Mouse (Mus musculus): ENCODE results near the gene 4933409G03Rik. TPM values are rescaled to one million over a fixed set of nuclear protein-coding genes. Genes with fewer than 3 reads are reported as not detected.
"Not testable (repeated sequence)": the region's sequence is repeated elsewhere in the genome, so short reads cannot be mapped to it uniquely, and the experiment has no call there.

The 4933409G03Rik gene
- not detected in 2 replicates for polyA plus RNA-seq (2012; ENCODE audit: insufficient read depth, insufficient read length, missing spikeins)

- Histone ChIP-seq H3K4me1 (ENCODE audit: control insufficient read depth, insufficient read depth, insufficient read length, low read length) (no peaks in the 10 kb centered on the region), H3K27ac (replicated peaks; ENCODE audit: low read depth, low read length) (no peak within 1 kb of the TSS), H3K4me3 (ENCODE audit: insufficient read depth, low read depth, low read length) (no peak within 1 kb of the TSS)
These were observed at the start of gene 4933409G03Rik for GRCm38 (mm10) chr2:68582113-68582512. 4933409G03Rik (plus strand) TSS chr2:68582413.

- Histone ChIP-seq H3K4me1 (ENCODE audit: control insufficient read depth, insufficient read depth, insufficient read length, low read length) (no peaks in the 10 kb centered on the region), H3K4me3 (ENCODE audit: insufficient read depth, low read depth, low read length) (no peak overlapping the region), H3K27ac (replicated peaks; ENCODE audit: low read depth, low read length) (no peak overlapping the region)
These were observed 38.0 kb upstream of the 4933409G03Rik start for GRCm38 (mm10) chr2:68544190-68544589.

GRCm38 (mm10) chr2:68560821-68561220 is 21.4 kb upstream of the 4933409G03Rik start:
- Histone ChIP-seq H3K4me3 (ENCODE audit: insufficient read depth, low read depth, low read length) (no peak overlapping the region), H3K4me1 (ENCODE audit: control insufficient read depth, insufficient read depth, insufficient read length, low read length) (no peaks in the 10 kb centered on the region), H3K27ac (replicated peaks; ENCODE audit: low read depth, low read length) (no peak overlapping the region)

- no peaks in the 10 kb centered on the region for H3K4me1 ChIP-seq (ENCODE audit: control insufficient read depth, insufficient read depth, insufficient read length, low read length)
These were observed 18.9 kb upstream of the 4933409G03Rik start for GRCm38 (mm10) chr2:68563331-68563730.

GRCm38 (mm10) chr2:68568361-68568760 is 13.9 kb upstream of the 4933409G03Rik start:
- Histone ChIP-seq H3K4me1 (ENCODE audit: control insufficient read depth, insufficient read depth, insufficient read length, low read length) (no peaks in the 10 kb centered on the region), H3K4me3 (ENCODE audit: insufficient read depth, low read depth, low read length) (no peak overlapping the region), H3K27ac (replicated peaks; ENCODE audit: low read depth, low read length) (no peak overlapping the region)

More at GRCm38 (mm10) chr2:68563331-68563730, 18.9 kb upstream of the 4933409G03Rik start:
- Histone ChIP-seq H3K27ac (replicated peaks; ENCODE audit: low read depth, low read length) (no peak overlapping the region), H3K4me3 (ENCODE audit: insufficient read depth, low read depth, low read length) (no peak overlapping the region)

GRCm38 (mm10) chr2:68572340-68572739 is 9.9 kb upstream of the 4933409G03Rik start:
- H3K27ac ChIP-seq (replicated peaks; ENCODE audit: low read depth, low read length) = no peak overlapping the region
- no peaks in the 10 kb centered on the region for H3K4me1 ChIP-seq (ENCODE audit: control insufficient read depth, insufficient read depth, insufficient read length, low read length)
- no peak overlapping the region for H3K4me3 ChIP-seq (ENCODE audit: insufficient read depth, low read depth, low read length)

GRCm38 (mm10) chr2:68592765-68593164 is 10.6 kb downstream of the 4933409G03Rik start:
- H3K27ac ChIP-seq (replicated peaks; ENCODE audit: low read depth, low read length) = no peak overlapping the region

GRCm38 (mm10) chr2:68656186-68656585 is 74.0 kb downstream of the 4933409G03Rik start, which contains the start of gene 4932414N04Rik:
4932414N04Rik (plus strand) TSS chr2:68656486.
- H3K27ac ChIP-seq (replicated peaks; ENCODE audit: low read depth, low read length); H3K4me1 ChIP-seq (ENCODE audit: control insufficient read depth, insufficient read depth, insufficient read length, low read length); H3K4me3 ChIP-seq (ENCODE audit: insufficient read depth, low read depth, low read length): not testable (repeated sequence)

More at GRCm38 (mm10) chr2:68592765-68593164, 10.6 kb downstream of the 4933409G03Rik start:
- Histone ChIP-seq H3K4me1 (ENCODE audit: control insufficient read depth, insufficient read depth, insufficient read length, low read length) (no peaks in the 10 kb centered on the region), H3K4me3 (ENCODE audit: insufficient read depth, low read depth, low read length) (no peak overlapping the region)

Other genes with a start within 250 kb of the 4933409G03Rik start
- 16.0 and 16.7 TPM in 2 replicates for gene Stk39, start 110.1 kb upstream of the 4933409G03Rik start, polyA plus RNA-seq (2012; ENCODE audit: insufficient read depth, insufficient read length, missing spikeins)
- gene 4932414N04Rik, start 74.1 kb downstream of the 4933409G03Rik start, polyA plus RNA-seq (2012; ENCODE audit: insufficient read depth, insufficient read length, missing spikeins) = not detected in 2 replicates